Mouse (Mus musculus) heart, adult 8-10 months (tissue): ENCODE data around the gene Foxm1. TPM values are rescaled to one million over a fixed set of nuclear protein-coding genes. Genes with fewer than 3 reads are reported as not detected.
A peak's percentile ranks its signal among the peaks of the same experiment; 100 is the strongest.
"Not testable (repeated sequence)": the region's sequence is repeated elsewhere in the genome, so short reads cannot be mapped to it uniquely, and the experiment has no call there.

Experiments used
- DNase-seq: peaks from one replicate; pipeline ENCODE4 v3.0.0; 2022; ENCODE audit warnings: low spot score
- total RNA-seq, 4 experiments: library from RNA; stranded (reverse); gene quantifications; 2 replicates each; pipeline ENCODE4 v1.2.4; 2022

Gene Foxm1
- total RNA-seq, 4 experiments from 2014 or later: 0.25 to 0.76 (median 0.49) TPM

DNA sequence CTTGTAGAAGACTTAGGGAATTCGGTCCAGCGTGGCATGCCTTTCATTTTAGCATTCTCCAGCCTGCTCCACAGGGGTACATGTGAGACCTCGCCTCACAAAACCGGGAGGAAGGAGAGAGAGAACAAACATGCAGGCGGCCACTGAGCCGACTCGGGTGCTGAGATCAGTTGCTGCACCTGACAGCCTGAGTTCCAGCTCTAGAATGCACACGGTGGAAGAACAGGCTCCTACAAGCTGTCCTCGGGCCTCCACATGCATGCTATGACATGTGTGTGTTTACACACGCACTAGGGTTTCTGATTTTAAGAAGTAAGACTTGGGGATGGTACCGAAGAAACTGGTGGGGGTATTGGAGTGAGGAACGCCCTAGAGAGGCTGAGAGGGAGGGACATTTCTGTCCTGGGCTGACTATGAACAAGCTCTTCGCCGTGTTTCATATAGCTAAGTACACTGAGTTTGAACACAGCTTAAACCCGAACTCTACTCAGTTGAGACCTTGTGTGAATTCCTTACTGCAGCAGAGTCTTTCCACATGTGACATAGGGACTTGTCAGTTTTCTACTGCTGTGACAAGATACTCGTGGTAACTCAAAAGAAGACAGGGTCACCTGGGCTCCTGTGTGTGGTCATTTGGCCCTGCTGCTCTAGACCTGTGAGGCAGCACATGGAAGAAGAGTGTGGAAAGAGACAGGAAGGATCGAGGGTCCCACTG lies 13.8 kb downstream of the Foxm1 start:
- DNase-seq: no peak

DNA sequence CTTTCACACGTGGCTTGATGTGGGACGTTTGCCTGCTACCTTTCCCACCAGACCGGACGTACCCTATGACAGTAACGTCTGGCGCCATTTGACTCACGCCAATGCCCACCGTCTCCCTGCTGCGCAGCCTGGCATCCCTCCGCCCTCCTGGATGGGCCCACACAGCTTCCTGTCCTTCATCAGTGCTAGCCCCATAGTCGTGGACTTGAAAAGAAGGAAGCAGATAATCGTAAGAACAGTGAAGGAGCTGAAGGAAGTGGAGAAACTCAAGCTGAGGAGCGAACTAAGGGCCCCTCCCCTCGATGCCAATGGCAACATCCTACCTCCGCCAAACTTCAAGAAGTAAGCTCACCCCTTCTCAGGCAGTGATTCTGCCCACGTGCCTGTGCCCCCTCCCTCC lies 16.9 kb downstream of the Foxm1 start:
- no peak for DNase-seq

DNA sequence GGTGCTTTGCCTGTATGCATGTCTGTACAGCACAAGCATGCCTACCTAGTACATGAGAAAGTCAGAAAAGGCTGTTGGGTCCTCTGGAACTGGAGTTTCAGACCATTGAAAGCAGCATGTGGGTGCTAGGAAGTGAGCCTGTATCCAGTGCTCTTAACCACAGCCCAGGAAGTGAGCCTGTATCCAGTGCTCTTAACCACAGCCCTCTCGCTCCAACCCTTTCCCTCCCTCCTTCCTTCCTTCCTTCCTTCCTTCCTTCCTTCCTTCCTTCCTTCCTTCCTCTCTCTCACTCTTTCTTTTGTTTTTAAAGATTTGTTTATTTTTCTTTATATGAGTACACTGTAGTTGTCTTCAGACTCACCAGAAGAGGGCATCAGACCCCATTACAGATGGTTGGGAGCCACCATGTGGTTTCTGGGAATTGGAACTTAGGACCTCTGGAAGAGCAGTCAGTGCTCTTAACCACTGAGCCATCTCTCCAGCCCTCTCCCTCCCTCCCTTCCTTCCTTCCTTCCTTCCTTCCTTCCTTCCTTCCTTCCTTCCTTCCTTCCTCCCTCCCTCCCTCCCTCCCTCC lies 17.9 kb downstream of the Foxm1 start:
- DNase-seq: not testable (repeated sequence)

DNA sequence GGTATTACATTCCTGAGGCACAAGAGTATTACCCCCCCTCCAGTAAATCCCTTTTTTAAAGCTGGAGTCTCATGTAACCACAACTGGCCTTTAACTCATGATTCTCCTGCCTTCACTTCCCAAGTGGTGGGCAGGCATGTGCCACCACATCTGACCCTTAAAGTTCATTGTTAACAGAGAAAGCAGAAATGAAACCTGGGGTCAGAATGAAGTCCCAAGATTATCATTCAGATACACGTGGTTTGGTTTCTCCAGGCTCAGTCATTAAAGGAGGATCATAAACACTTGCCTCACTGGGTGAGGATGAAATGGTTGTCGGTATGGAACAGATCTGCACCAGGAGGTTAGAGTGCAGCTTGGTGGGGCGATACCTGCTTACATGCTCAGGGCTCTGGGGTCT lies 18.5 kb downstream of the Foxm1 start:
- DNase-seq: no peak

DNA sequence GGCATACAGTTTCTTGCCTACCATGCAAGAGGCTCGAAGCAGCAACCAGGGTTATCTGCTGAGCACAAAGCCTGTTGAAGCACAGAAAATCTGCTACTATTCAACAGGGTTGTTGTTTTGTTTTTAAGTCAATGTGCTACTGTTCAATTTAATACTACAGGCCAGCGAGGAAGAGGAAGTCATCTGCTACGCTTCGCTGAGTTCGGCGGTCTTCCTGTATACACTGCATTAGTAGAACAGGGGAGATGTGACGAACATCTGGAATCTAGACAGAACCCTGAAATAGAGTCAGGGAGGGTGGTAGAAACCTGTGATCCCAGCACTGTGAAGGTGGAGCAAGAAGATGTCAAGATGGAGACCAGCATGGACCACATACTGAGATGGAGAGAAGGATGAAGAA lies 21.0 kb downstream of the Foxm1 start:
- DNase-seq: no peak

DNA sequence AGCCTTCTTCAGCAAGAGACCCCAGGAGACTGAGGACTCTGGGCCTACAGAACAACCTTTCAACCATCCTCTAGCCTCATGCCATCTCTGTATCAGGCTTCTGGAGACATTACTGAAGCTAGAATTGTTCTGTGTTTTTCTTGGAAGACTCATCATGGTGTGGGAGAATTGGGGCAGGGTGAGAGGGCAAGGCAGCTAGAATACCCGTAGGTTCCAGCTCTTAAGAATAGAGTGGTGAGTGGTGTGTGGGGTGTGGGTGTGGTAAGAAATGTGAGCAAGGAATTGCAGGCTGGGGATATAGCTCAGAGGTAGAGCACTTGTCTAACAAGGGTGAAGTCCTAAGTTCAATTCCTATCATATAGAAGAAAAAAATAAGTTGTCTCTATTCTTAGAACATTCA lies 22.3 kb downstream of the Foxm1 start:
- DNase-seq: no peak

DNA sequence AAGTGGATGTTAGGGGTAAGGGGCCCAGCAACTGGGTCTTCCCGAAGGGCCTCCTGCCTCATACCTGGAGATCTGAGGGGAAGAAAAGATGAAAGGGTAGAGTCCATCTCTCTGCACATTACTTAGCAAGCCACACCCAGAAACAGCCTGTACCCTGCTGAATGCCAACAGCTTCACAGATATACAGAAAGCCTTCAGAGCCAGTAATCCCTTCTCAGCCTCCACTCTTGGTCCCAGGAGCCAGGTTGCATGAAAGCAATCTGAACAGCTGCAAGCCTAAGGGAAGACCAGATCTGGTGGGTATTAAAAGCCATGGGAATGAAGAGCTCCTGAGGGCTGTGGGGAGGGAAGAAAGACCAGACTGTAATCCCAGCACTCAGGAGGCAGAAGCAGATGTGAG lies 26.4 kb downstream of the Foxm1 start:
- DNase-seq: no peak

DNA sequence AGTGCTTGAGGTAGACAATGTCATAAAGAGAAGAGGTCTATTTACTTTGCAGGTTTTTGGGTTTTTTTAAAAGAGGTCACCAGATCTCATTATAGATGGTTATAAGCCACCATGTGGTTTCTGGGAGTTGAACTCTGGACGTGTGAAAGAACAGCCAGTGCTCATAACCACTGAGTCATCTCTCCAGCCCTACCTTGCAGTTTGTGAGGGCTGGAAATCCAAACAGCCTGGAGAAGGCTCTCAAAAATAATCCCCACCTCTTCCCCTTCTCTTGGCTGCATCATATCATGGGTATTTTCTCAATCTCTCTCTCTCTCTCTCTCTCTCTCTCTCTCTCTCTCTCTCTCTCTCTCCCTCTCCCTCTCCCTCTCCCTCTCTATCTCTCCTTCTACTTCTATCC lies 27.9 kb downstream of the Foxm1 start:
- no peak for DNase-seq

DNA sequence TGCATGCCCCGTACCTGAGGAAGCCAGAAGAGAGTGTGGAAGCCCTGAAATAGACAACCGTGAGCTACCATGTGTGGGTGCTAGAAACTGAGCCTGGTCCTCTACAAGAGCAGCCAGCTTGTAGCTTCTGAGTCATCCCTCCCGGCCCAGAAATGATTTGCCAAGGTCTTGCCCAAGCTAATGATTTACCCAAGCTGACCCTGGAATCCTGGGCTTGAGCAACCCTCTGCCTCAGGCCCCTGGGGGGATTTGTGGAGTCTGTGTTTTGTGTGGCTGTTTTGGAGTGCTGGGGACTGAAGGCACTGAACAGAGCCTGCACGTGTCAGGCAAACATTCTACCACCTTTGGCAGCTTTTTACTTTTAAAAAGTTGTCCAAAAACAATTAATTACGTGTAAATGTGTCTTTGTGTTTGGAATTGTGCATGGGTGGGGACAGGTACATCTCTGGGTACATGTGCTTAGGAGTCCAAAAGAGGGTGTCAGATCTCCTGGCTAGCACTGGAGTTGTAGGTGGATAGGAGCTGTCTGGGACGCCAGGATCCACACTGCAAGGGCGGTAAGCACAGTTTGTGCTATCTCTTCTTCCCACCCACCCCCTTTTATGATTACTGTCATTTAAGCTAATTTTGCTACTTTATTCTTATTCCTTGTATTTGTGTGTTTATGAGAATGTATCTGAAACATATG lies 35.0 kb downstream of the Foxm1 start:
- no peak for DNase-seq

DNA sequence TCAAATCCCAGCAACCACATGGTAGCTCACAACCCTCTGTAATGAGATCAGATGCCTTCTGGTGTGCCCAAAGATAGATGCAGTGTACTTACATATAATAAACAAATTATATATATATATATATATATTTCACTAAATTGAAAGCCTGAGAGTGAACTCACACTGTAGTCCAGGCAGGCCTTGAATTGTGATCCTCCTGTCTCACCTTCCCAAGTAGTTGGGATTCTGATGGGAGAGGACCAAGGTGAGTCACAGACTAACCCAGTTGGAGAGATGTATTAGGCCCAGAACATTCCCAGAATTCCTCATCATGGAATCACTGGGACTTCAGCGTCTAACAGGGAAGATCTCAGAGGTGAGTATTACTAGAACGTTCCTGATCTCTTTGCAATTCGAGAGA lies 36.2 kb downstream of the Foxm1 start, which contains the start of gene Nrip2:
Gene Nrip2 (plus strand): TSS at position 301 of the 400 bp plus-strand sequence.
- no peak for DNase-seq

DNA sequence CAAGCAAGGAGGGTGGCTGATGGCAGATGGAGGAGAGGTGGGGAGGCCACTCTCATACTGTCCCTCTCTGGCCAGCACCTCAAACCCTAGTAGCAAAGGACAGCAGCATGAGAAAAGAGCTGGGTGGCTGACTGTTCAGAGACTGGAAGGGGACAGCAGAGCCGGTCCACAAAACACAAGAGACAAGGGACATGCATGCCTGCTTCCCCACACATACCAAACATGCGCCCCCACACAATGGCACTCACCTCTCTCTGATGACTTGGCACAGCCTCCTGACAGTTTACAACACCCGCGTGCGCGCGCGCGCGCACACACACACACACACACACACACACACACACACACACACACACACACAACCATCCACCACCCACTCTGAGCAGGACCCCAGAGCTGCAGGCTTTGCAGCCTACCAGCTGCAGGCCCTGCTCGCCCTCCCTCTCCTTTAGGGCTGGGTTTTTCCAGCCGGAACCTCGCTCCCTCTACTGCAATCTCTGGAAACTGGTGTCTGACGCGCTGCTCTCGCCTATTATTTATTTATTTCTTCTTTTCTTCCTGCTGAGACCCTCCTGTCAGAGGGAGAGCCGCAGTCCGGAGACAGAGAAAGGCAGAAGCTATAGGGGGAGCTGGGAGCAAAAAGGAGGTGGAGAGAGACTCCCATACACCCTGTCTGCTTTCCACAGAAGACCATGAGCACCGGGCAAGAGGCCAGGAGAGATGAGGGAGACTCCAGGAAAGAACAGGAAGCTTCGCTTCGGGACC lies 36.8 kb downstream of the Foxm1 start:
- no peak for DNase-seq

DNA sequence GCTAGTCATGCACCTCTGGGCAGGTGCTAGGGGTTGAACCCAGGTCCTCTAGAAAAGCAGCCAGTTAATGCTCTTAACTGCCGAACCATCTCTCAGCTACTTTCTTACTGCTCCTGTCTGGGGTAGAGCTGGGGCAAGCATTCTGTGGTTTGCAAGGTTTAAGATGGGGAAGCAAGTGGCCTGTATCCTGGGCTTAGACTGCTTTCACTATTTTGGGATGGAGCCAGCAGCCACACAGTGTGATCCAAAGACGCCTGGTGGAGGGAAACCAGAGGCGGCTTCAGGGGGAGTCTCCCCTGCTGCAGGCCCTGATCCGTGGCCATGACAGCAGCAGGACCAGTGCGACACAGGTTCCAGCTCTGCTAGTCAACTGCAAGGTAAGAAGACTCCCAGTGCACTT lies 41.9 kb downstream of the Foxm1 start:
- DNase-seq: no peak

DNA sequence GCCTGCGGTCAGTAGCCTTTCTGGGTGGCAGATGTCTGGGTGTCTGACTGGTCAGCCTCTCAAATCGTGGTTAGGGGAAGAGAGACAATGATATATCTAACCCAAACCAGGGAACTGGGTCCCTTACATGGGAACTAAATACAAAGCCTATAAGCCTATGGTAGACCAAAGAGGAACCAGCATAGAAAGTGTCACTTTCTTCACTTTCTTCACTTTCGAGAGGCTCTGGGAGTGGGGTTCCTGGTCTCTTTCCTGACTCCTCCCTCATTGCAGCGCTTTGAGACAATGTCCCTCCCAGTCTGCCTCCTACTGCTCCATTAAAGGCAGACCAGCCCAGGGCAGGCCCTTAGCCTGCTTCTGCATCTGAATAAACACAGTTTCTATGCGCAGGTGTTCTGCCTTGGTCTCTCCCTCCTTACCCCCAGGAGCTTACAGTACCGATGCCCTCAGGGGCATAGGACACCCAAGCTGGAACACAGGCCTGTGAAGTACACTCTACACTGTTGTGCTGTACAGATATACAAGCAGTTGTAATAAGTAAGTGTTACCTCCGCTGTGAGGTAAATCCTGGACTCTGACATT lies 45.9 kb downstream of the Foxm1 start:
- no peak for DNase-seq

DNA sequence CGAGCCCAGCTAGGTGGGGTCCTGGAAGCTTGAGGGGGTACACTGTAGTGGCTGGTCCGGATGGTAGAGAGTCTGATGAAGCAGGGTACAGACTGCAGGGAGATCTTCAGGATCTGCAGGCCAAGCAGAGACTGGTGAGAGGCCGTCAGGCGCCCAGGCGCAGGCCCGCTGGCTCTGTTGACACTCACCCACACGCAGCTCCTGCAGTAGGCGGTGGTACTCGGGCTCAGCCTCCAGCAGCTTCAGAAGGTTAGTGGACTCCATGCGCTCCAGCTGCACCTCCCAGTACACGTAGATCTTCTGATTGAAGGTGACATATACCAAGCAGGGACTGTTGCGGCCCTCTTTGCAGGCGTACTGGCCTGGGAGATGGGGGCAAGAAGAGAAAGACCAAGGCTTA lies 47.5 kb downstream of the Foxm1 start:
- DNase-seq: no peak

DNA sequence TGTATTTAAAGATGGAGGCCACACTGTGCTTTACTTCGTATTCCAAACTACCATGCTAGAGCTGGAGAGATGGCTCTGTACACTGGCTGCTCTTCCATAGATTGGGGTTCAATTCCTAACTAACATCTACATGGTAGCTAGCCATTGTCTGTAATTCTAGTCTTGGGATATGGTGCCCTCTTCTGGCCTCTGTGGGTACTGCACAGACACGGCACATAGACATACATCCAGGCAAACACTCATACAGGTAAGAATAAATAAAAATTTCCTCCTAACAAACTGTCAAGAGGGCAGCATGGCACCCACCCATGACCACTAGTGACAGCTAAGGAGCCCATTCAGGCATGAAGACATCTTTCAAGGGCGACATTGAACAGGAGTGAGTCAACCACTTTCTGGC lies 48.3 kb downstream of the Foxm1 start:
- DNase-seq: peak; percentile 75

DNA sequence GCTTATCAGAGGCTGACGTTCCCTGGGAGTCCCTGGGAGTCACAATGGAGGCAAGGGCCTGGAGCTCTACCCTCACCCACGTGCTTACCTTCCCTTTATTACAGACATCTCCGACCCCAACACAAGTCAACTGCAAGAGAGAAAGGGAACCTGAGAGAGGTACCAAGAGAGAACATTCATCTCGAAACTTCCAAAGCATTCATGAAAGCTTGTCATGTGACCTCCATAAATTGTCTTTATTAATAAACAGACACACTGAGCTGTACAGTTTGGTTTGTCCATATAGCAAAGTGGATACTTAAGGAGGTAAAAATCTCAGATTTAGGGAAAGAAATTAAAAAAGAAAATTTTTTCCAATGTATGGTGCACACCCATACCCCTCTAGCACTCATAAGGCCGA lies 53.4 kb downstream of the Foxm1 start:
- DNase-seq: no peak

DNA sequence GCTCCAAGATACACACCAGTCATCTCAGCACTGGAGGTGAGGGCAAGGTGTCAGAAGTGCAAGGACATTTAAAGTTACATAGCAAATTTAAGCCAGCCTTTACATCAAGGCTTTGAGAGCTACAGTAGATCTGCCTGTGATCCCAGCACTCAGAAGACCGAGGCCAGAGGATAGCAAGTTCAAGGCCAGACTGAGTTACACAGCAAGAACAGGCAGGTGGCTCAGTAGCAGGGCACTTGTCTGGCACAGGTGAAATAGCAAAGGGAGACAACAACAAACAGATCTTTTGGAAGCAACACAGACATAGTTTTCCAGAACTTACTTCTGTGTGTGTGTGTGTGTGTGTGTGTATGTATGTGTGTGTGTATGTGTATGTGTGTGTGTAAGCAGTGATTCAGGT lies 55.3 kb downstream of the Foxm1 start:
- no peak for DNase-seq

DNA sequence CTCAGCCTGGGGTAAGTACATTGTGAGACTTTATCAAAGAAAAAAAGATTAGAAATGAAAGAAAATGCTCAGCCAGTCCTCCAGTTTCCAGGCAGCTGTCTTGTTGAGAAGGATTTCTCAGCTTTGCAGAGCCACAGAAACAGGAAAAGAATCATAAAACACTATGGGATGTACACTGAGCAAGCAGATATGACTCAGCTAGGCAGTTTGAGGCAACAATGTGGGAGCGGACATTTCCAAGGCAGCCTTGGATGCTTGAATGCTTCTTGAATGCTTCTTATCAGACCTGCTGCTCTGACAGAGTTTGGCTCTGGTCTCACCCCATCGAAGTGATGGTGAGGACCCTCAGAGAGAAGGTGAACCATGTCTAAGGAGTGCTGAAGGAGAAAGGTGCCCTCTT lies 58.3 kb downstream of the Foxm1 start:
- DNase-seq: no peak

DNA sequence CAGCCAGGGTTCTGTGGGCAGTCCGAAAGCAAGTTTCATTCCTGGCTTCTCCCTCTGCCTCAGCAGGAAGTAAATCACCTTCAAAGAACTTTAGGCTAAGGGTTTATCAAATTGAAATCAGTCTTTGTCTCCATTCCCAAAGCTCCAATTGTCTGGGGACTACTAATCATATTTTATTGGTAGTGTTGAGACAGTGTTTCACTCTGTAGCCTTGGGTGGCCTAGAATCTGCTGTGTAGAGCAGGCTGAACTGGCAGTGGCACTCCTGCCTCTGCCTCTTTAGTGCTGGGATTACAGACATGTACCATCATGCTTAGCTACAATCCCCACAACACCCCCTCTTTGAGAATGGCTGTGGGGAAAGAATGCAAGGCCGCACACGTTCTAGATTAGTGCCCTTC lies 58.7 kb downstream of the Foxm1 start:
- DNase-seq: no peak

DNA sequence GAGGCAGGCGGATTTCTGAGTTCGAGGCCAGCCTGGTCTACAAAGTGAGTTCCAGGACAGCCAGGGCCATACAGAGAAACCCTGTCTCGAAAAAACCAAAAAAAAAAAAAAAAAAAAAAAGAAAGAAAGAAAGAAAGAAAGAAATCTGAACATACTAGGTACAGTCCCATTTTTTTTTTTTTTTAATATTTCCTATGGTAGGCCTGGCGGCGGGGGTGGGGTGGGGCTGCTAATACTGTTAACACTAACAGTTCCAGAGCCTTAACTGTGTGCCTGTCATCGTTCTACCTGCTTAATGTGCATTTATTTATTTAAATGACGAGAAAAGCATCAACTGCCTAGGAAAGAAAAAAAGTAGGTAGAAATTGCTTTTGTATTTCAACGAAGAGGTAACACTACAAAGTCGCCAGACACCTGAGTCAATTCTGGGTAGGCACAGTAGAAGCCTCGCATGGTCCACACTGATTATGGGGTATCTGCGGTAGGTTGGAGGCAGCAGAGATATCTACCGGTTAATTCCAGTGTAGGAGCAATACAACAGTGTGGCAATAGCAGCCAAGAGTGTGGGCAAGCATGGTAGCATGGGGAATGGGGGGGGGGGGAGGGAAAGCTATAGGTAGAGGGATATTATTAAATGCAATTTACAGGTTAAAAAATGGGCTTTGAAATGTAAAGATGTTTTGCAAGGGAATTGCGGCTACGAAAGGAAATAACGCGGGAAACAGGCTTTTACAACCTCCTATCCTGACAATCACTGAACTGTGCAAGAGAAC lies 60.9 kb downstream of the Foxm1 start:
- no peak for DNase-seq
